Mouse (Mus musculus) olfactory bulb, adult 2 months (tissue): ENCODE results near the gene Gm20715.

ENCODE experiments used
- CTCF ChIP-seq: fragments of 200-500 bp; IDR thresholded peaks from 2 replicates; pipeline ENCODE4 v1.5.1; 2012; ENCODE audit warnings: low read depth, mild to moderate bottlenecking, low read length, moderate library complexity; ENCODE audit not compliant: insufficient read depth
- POLR2A ChIP-seq: fragments of 200-500 bp; IDR thresholded peaks from 2 replicates; pipeline ENCODE4 v1.6.1; 2012; ENCODE audit warnings: mild to moderate bottlenecking, low read depth, low read length, moderate library complexity; ENCODE audit not compliant: insufficient read depth

- no peak for TF ChIP-seq CTCF
- TF ChIP-seq POLR2A, result no peak
Measured at GRCm38 (mm10) chr7:6419894-6420293, 9.8 kb downstream of the Gm20715 start.
